Mouse (Mus musculus) liver, adult 2 months (tissue): Measurements from ENCODE around the gene Rin3. TPM values are rescaled to one million over a fixed set of nuclear protein-coding genes. Genes with fewer than 3 reads are reported as not detected.

ENCODE experiments used
- DNase-seq: peaks from one replicate; pipeline ENCODE4 v3.0.0-alpha.2; 2011; ENCODE audit warnings: low read depth, low spot score; ENCODE audit errors: extremely low read depth
- H3K27ac ChIP-seq: fragments of 200-500 bp; replicated peaks from 2 replicates; pipeline ENCODE4 v1.5.1; 2012; ENCODE audit warnings: low read depth, mild to moderate bottlenecking, control low read depth, inconsistent platforms, low read length; ENCODE audit not compliant: insufficient read depth
- H3K27me3 ChIP-seq: fragments of 200-500 bp; 2 replicates; pipeline ENCODE4 v1.6.1; 2012; ENCODE audit warnings: mild to moderate bottlenecking, moderate library complexity, low read length, inconsistent platforms; ENCODE audit not compliant: control insufficient read depth, insufficient read depth
- H3K36me3 ChIP-seq: fragments of 200-500 bp; 2 replicates; pipeline ENCODE4 v1.6.1; 2012; ENCODE audit warnings: low read length, inconsistent platforms; ENCODE audit not compliant: control insufficient read depth, insufficient read depth
- H3K4me1 ChIP-seq: fragments of 200-500 bp; 2 replicates; pipeline ENCODE4 v1.6.1; 2011; ENCODE audit warnings: low read length; ENCODE audit not compliant: control insufficient read depth, insufficient read depth
- H3K4me3 ChIP-seq: fragments of 200-500 bp; 2 replicates; pipeline ENCODE4 v1.5.1; 2011; ENCODE audit warnings: low read depth, mild to moderate bottlenecking, control low read depth, low read length, moderate library complexity; ENCODE audit not compliant: insufficient read depth
- H3K79me2 ChIP-seq: fragments of 200-500 bp; 2 replicates; pipeline ENCODE4 v1.6.1; 2012; ENCODE audit warnings: inconsistent platforms, mild to moderate bottlenecking, low read length, moderate library complexity; ENCODE audit not compliant: control insufficient read depth, insufficient read depth
- H3K9ac ChIP-seq: fragments of 200-500 bp; 2 replicates; pipeline ENCODE4 v1.6.1; 2012; ENCODE audit warnings: low read depth, mild to moderate bottlenecking, control low read depth, inconsistent platforms, low read length
- CTCF ChIP-seq: fragments of 200-500 bp; IDR thresholded peaks from 2 replicates; pipeline ENCODE4 v1.5.1; 2011; ENCODE audit warnings: low read depth, low read length, control low read depth
- POLR2A ChIP-seq: fragments of 200-500 bp; IDR thresholded peaks from 2 replicates; pipeline ENCODE4 v1.6.1; 2011; ENCODE audit warnings: low read length, control low read depth; ENCODE audit not compliant: insufficient read depth; ENCODE audit errors: extremely low read depth
- WGBS: fragments of 180-500 bp; shearing (Covaris S2); methylation state at CpG from one replicate; pipeline ENCODE4 v1.1.7; 2018; 5-methylcytosine and 5-hydroxymethylcytosine counted together
- polyA plus RNA-seq: library from polyadenylated mRNA; depleted of rRNA; stranded (reverse); fragments of >200 nt; gene quantifications from 2 replicates; pipeline ENCODE4 v1.2.3, GENCODE M21; 2012
- total RNA-seq: library from RNA; depleted of rRNA; stranded (reverse); fragments of >200 nt; gene quantifications from 2 replicates; pipeline ENCODE4 v1.2.3, GENCODE M21; 2014

Gene Rin3
- total and polyA plus RNA-seq, 2 experiments: 4.9 to 8.4 TPM

DNA sequence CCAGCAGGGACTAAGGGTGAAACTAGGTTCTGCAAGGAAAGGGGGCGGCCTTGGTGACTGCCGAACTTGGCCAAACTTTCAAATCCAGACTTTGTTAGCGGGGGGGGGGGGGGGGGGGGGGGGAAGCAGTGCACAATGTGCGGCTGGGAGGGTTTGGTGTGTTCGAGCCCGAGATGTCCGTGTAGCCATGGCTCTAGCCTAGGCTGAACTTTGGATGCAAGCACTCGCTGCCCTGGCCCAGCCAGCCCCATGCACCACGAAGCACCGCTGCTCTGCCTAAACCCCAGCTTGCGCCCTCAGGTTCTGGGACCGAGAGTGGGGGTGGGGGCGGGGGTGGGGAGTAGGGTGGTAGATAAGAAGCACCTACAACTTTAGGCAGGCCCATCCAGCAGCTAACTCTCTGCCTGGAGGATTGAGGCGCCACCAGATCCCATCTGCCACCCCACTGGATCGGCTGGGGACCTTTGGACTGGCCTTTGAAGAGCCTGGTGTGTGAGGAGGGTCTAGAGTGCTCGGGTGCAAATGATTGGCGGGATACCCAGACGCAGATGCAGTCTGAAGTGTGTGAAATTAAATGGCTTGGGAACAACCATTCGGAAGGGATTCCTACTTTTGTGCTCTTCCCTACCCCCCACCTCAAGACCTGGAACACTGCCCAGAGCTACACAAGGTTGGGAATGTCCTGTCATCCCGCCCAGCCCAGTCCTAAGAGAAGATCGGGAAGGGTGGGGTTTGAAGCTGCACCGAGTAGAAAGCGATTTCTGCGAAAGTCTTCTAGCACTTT, 827 bp downstream of the Rin3 start:
- Histone ChIP-seq H3K36me3 (no peaks in the 10 kb centered on the region), H3K4me1 (peaks cover 18% of the 10 kb centered on the region), H3K27ac (peak overlapping the region; percentile 87), H3K27me3 (no peaks in the 10 kb centered on the region), H3K79me2 (peaks cover 20% of the 10 kb centered on the region; the same call in 1 of the 2 replicates), H3K4me3 (peak overlapping the region; percentile 74), H3K9ac (peak overlapping the region; percentile 90)
- DNase-seq: peak; percentile 75
- no peak for TF ChIP-seq CTCF
- no peak for TF ChIP-seq POLR2A
- 2% methylated on average over 22 of the region's 24 CpGs for WGBS

DNA sequence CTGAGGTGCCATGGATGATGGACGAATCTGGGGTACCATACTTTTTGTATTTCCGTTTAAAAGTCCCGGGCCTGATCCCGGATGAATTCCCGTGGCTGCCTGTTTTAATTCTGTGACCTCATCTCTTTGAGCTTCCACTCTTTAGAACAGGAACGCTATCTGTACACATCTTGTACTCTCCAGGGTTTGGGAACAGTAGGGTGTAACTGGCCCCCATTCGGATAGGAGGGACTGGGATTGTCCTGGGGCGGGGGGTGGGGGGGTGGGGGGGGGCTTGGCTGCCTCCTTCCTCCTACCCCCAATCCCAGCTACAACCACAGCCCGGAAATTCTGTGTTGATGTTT, 1.4 kb downstream of the Rin3 start:
- Histone ChIP-seq H3K4me1 (peaks cover 18% of the 10 kb centered on the region), H3K4me3 (peak overlapping the region; percentile 56; the same call in 1 of the 2 replicates), H3K9ac (peak overlapping the region; percentile 6; the same call in 1 of the 2 replicates), H3K79me2 (peaks cover 22% of the 10 kb centered on the region; the same call in 1 of the 2 replicates), H3K36me3 (no peaks in the 10 kb centered on the region), H3K27ac (peak overlapping the region; percentile 30), H3K27me3 (no peaks in the 10 kb centered on the region)
- TF ChIP-seq CTCF (no peak), POLR2A (no peak)
- DNase-seq: no peak
- 13% methylated on average over 9 of the region's 9 CpGs for WGBS

DNA sequence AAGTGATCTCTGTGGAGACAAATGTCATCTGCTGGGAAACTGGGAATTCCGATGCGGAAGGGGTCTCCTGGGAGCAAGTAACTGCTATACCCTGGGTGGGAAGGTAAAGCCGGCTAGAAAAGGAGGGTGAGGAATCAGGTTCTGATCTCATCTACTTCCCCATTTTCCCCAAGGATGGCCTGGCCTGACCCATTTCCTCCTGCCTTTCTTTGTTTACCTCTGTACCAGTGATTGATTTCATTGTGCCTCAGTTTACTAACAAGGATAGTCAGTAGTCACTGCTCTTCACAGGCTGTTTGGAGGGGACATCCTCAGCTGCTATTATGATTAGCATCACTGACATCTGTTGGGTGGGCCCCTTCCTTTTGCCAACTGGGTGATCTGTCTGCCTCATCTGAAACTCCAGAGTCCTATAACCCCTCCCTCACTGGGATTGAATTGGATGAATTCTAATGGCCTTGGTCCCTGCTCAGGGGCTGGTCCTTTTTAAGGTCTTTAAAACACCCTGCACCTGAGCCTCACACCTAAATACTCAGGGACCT, 1.8 kb downstream of the Rin3 start:
- H3K79me2 ChIP-seq: peaks cover 27% of the 10 kb centered on the region; the same call in 1 of the 2 replicates
- H3K4me1 ChIP-seq: peaks cover 20% of the 10 kb centered on the region
- TF ChIP-seq CTCF: no peak
- no peak for TF ChIP-seq POLR2A
- no peaks in the 10 kb centered on the region for H3K27me3 ChIP-seq
- no peak for DNase-seq
- 71% methylated on average over 3 of the region's 3 CpGs for WGBS
- H3K9ac ChIP-seq: no peak overlapping the region
- H3K4me3 ChIP-seq: no peak overlapping the region
- H3K27ac ChIP-seq: no peak overlapping the region
- H3K36me3 ChIP-seq: no peaks in the 10 kb centered on the region

DNA sequence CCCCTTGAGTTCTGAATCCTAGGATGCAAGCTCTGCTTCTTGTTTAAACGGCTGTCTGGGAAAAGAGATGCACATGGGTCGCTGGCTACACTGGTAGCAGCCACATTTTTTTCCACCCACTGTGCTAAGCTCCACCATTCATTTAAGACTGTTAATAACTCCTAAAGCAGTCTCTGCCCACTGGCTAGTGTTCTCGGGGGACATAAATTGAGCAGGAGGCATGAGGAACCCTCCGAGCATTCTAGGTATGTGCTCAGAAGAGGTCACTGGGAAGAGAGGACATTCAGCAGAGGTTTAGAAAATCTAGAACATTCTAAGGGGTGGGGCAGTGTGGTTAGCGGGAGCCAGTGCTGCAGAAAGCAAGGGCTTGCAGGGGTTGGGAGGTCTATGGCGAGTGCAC, 2.5 kb downstream of the Rin3 start:
- 87% methylated on average over 6 of the region's 6 CpGs for WGBS

DNA sequence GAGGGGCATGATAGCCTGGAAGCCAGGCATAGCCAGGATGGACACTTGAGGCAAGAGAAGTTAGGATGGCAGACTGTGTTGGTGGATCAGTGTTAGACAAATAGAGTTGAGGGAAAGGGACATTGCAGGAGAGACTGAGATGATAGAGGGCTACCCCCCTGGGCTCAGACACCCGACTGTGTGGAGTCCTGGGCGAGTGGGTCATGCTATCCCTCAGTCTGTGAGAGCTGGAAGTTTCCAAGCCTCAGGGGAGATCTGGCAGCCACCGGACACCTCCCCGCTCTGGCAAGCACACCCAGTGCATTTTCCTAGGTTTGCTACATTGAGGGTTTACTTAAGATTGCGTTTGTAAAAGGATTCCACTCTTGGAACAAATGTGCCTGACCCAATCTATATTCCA, 2.9 kb downstream of the Rin3 start:
- H3K36me3 ChIP-seq: no peaks in the 10 kb centered on the region
- peaks cover 35% of the 10 kb centered on the region; the same call in 1 of the 2 replicates for H3K79me2 ChIP-seq
- TF ChIP-seq POLR2A: no peak
- TF ChIP-seq CTCF: no peak
- no peak for DNase-seq
- no peaks in the 10 kb centered on the region for H3K27me3 ChIP-seq
- H3K27ac ChIP-seq: no peak overlapping the region
- H3K9ac ChIP-seq: no peak overlapping the region
- no peak overlapping the region for H3K4me3 ChIP-seq
- H3K4me1 ChIP-seq: peaks cover 20% of the 10 kb centered on the region
- 66% methylated on average over 5 of the region's 5 CpGs for WGBS

More for the DNA sequence above, 2.5 kb downstream of the Rin3 start:
- no peak overlapping the region for H3K4me3 ChIP-seq
- no peak for DNase-seq
- no peak overlapping the region for H3K9ac ChIP-seq
- TF ChIP-seq CTCF (no peak), POLR2A (no peak)
- no peak overlapping the region for H3K27ac ChIP-seq
- H3K36me3 ChIP-seq: no peaks in the 10 kb centered on the region
- no peaks in the 10 kb centered on the region for H3K27me3 ChIP-seq
- H3K79me2 ChIP-seq: peaks cover 32% of the 10 kb centered on the region; the same call in 1 of the 2 replicates
- H3K4me1 ChIP-seq: peaks cover 20% of the 10 kb centered on the region
